Mouse (Mus musculus) heart, embryonic 10.5 days (tissue): ENCODE results near the gene Gm20388. TPM values are rescaled to one million over a fixed set of nuclear protein-coding genes. Genes with fewer than 3 reads are reported as not detected.

Experiments
- DNase-seq: peaks from one replicate; pipeline ENCODE4 v3.0.0-alpha.2; 2017; ENCODE audit warnings: low spot score
- H3K27ac ChIP-seq: fragments of 300-500 bp; sonication (generic); 2 replicates; pipeline ENCODE4 v1.5.1; 2016; ENCODE audit warnings: mild to moderate bottlenecking
- H3K27me3 ChIP-seq: fragments of 300-500 bp; sonication (generic); 2 replicates; pipeline ENCODE4 v1.6.1; 2016; ENCODE audit warnings: mild to moderate bottlenecking; ENCODE audit not compliant: poor library complexity, insufficient read depth, severe bottlenecking
- H3K36me3 ChIP-seq: fragments of 300-500 bp; sonication (generic); 2 replicates; pipeline ENCODE4 v1.6.1; 2016; ENCODE audit warnings: mild to moderate bottlenecking, moderate library complexity
- H3K4me1 ChIP-seq: fragments of 300-500 bp; sonication (generic); 2 replicates; pipeline ENCODE4 v1.6.1; 2016; ENCODE audit warnings: mild to moderate bottlenecking
- H3K4me3 ChIP-seq: fragments of 300-500 bp; sonication (generic); 2 replicates; pipeline ENCODE4 v1.5.1; 2016; ENCODE audit warnings: mild to moderate bottlenecking, moderate library complexity
- H3K9me3 ChIP-seq: fragments of 300-500 bp; sonication (generic); 2 replicates; pipeline ENCODE4 v1.6.1; 2016; ENCODE audit warnings: mild to moderate bottlenecking, moderate library complexity
- WGBS: fragments of 180-500 bp; shearing (Covaris S2); methylation state at CpG from one replicate; pipeline ENCODE4 v1.1.7; 2016; 5-methylcytosine and 5-hydroxymethylcytosine counted together
- polyA plus RNA-seq: library from polyadenylated mRNA; unstranded; fragments of >200 nt; fragmentation: Nextera tagmentation; extraction: Ambion mirVana; gene quantifications from 2 replicates; pipeline ENCODE4 v1.2.1, GENCODE M21; 2016

Gene Gm20388
- polyA plus RNA-seq, 1 experiment from 2014 or later: 4.5 TPM

GRCm38 (mm10) chr8:121926266-121926665, 2015.6 kb downstream of the Gm20388 start:
- Histone ChIP-seq H3K27me3 (peaks cover 5% of the 10 kb centered on the region; the same call in 1 of the 2 replicates), H3K27ac (no peak overlapping the region), H3K4me1 (peaks cover 4% of the 10 kb centered on the region; the same call in 1 of the 2 replicates), H3K36me3 (no peaks in the 10 kb centered on the region), H3K9me3 (no peaks in the 10 kb centered on the region), H3K4me3 (no peak overlapping the region)
- no peak for DNase-seq
- WGBS: 63% methylated on average over 8 of the region's 8 CpGs

DNA sequence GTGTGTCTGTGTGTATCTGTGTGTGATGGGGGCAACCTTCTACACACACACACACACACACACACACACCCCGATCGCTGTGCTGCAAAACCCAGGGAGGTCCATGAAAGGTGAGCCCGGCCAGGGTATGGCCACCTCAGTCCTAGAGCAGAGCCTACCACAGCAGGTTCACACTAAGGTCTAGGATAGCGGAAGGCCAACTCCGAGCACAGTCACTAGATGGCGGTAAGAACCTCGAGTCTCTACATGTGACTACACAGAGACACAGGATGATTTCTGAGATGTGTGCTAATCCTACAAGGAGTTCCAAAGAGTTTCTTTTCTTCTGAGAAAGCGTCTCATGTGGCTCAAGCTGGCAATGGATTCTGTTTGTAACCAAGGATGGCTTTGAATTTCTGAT, 2016.7 kb downstream of the Gm20388 start:
- WGBS: 33% methylated on average over 8 of the region's 8 CpGs
- Histone ChIP-seq H3K4me1 (no peaks in the 10 kb centered on the region), H3K27me3 (0 out of 2 replicates have a peak, but pooled peaks cover 5% of the 10 kb centered on the region), H3K36me3 (no peaks in the 10 kb centered on the region), H3K4me3 (no peak overlapping the region), H3K27ac (no peak overlapping the region), H3K9me3 (no peaks in the 10 kb centered on the region)
- DNase-seq: peak; percentile 79

GRCm38 (mm10) chr8:121930047-121930446, 2019.4 kb downstream of the Gm20388 start:
- Histone ChIP-seq H3K4me1 (peaks cover 8% of the 10 kb centered on the region), H3K4me3 (no peak overlapping the region), H3K9me3 (no peaks in the 10 kb centered on the region), H3K27me3 (0 out of 2 replicates have a peak, but pooled peaks cover 5% of the 10 kb centered on the region), H3K36me3 (no peaks in the 10 kb centered on the region), H3K27ac (no peak overlapping the region)
- DNase-seq: no peak
- 72% methylated on average over 4 of the region's 4 CpGs for WGBS

GRCm38 (mm10) chr8:121931571-121931970, 2020.9 kb downstream of the Gm20388 start:
- H3K9me3 ChIP-seq: no peaks in the 10 kb centered on the region
- WGBS: 74% methylated on average over 7 of the region's 7 CpGs
- peaks cover 20% of the 10 kb centered on the region for H3K4me1 ChIP-seq
- H3K27ac ChIP-seq: no peak overlapping the region
- H3K36me3 ChIP-seq: no peaks in the 10 kb centered on the region
- H3K4me3 ChIP-seq: no peak overlapping the region
- DNase-seq: no peak
- H3K27me3 ChIP-seq: 0 out of 2 replicates have a peak, but pooled peaks cover 4% of the 10 kb centered on the region

DNA sequence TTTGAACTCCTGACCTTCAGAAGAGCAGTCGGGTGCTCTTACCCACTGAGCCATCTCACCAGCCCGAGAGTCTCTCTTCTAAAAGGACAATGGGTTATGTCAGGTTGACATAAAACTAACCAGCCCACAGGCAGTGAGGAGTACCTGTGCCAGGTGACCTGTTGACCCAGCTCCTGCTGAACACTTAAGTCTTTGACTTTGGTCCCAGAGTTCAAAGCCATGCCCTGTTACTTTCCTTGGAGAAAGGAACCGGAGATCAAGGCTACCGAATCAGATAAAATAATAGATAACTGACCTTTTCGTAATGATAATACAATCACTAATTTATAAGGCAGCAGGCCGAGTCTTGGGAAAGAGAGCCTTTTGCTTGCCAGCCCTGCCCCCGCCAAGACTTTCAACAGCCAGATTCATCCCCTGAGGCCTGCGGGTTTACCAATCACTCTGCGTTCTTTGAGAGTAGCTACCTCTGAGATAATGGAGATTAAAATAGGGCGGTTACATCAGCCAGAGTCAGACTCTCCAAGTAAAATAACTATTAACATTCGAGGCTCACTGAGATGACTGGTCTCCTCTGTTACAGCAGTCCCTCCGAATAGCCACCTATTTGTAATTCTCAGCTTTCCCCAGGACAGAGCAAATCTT, 2021.5 kb downstream of the Gm20388 start:
- Histone ChIP-seq H3K36me3 (no peaks in the 10 kb centered on the region), H3K27me3 (no peaks in the 10 kb centered on the region), H3K4me3 (no peak overlapping the region), H3K4me1 (peaks cover 23% of the 10 kb centered on the region), H3K27ac (no peak overlapping the region), H3K9me3 (no peaks in the 10 kb centered on the region)
- WGBS: 68% methylated on average over 12 of the region's 12 CpGs
- no peak for DNase-seq

- H3K4me3 ChIP-seq: no peak overlapping the region
- no peaks in the 10 kb centered on the region for H3K27me3 ChIP-seq
- no peak for DNase-seq
- no peak overlapping the region for H3K27ac ChIP-seq
- 79% methylated on average over 14 of the region's 14 CpGs for WGBS
- H3K36me3 ChIP-seq: no peaks in the 10 kb centered on the region
- H3K9me3 ChIP-seq: no peaks in the 10 kb centered on the region
- H3K4me1 ChIP-seq: peaks cover 23% of the 10 kb centered on the region
Measured at GRCm38 (mm10) chr8:121932668-121933520, 2022.3 kb downstream of the Gm20388 start.

GRCm38 (mm10) chr8:121934506-121934905, 2023.9 kb downstream of the Gm20388 start:
- H3K36me3 ChIP-seq: no peaks in the 10 kb centered on the region
- peaks cover 23% of the 10 kb centered on the region for H3K4me1 ChIP-seq
- H3K27me3 ChIP-seq: no peaks in the 10 kb centered on the region
- WGBS: 37% methylated on average over 4 of the region's 4 CpGs
- no peak overlapping the region for H3K27ac ChIP-seq
- DNase-seq: no peak
- no peak overlapping the region for H3K4me3 ChIP-seq
- H3K9me3 ChIP-seq: no peaks in the 10 kb centered on the region

DNA sequence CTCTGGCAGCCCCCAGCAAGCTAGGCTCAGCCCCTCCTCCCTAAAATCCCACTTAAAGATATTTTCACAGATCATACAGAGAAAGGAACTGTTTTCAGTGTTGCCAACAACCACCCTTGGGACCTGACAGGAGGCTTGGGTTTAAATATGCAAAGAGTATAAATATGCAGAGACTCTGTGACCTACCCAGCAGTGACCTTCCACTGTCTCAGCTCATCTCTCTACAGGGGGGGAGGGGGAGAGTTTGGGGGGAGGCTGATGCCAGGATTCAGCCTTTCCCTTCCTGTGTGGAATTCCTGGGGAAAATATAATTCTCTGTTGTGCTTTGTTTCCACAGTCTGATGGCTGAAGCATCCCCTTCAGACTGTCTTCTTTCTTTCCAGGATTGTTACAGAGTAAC, 2024.3 kb downstream of the Gm20388 start:
- Histone ChIP-seq H3K27me3 (no peaks in the 10 kb centered on the region), H3K4me1 (peaks cover 23% of the 10 kb centered on the region), H3K9me3 (no peaks in the 10 kb centered on the region), H3K27ac (no peak overlapping the region), H3K36me3 (no peaks in the 10 kb centered on the region), H3K4me3 (no peak overlapping the region)
- no peak for DNase-seq

GRCm38 (mm10) chr8:121935341-121936294, 2025.0 kb downstream of the Gm20388 start:
- H3K4me3 ChIP-seq: no peak overlapping the region
- no peaks in the 10 kb centered on the region for H3K27me3 ChIP-seq
- peaks cover 23% of the 10 kb centered on the region for H3K4me1 ChIP-seq
- H3K9me3 ChIP-seq: no peaks in the 10 kb centered on the region
- no peaks in the 10 kb centered on the region for H3K36me3 ChIP-seq
- no peak for DNase-seq
- H3K27ac ChIP-seq: no peak overlapping the region
- WGBS: 59% methylated on average over 12 of the region's 12 CpGs

GRCm38 (mm10) chr8:121936391-121936790, 2025.8 kb downstream of the Gm20388 start:
- Histone ChIP-seq H3K27me3 (no peaks in the 10 kb centered on the region), H3K4me3 (no peak overlapping the region), H3K9me3 (no peaks in the 10 kb centered on the region), H3K4me1 (peaks cover 23% of the 10 kb centered on the region), H3K36me3 (no peaks in the 10 kb centered on the region), H3K27ac (no peak overlapping the region)
- DNase-seq: no peak
- 73% methylated on average over 14 of the region's 14 CpGs for WGBS

DNA sequence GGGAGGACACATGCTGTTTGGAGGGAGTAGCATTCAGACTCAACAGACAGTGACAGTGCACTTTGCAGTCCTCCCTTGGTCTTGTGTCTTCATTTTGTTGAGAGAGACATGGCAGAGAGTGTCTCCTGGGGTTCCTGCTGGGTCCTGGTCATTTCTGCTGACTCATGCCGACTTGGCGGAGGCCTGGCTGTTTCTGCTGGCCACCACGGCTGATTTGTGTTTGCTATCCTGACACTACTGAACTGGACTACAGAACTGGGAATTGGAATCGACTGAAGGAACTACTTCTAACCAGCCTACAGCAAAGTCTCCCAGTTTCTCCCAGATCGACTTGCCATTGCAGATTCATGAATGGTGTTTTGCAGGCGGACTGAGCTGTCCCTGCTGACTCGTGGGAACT, 2028.1 kb downstream of the Gm20388 start:
- DNase-seq: no peak
- no peak overlapping the region for H3K27ac ChIP-seq
- WGBS: 80% methylated on average over 7 of the region's 7 CpGs
- no peak overlapping the region for H3K4me3 ChIP-seq
- peaks cover 23% of the 10 kb centered on the region for H3K4me1 ChIP-seq
- H3K27me3 ChIP-seq: no peaks in the 10 kb centered on the region
- H3K9me3 ChIP-seq: no peaks in the 10 kb centered on the region
- no peaks in the 10 kb centered on the region for H3K36me3 ChIP-seq

- no peaks in the 10 kb centered on the region for H3K36me3 ChIP-seq
- no peak for DNase-seq
- no peak overlapping the region for H3K27ac ChIP-seq
- H3K27me3 ChIP-seq: no peaks in the 10 kb centered on the region; the same call in 1 of the 2 replicates
- H3K4me3 ChIP-seq: no peak overlapping the region
- 36% methylated on average over 2 of the region's 2 CpGs for WGBS
- H3K9me3 ChIP-seq: no peaks in the 10 kb centered on the region
- peaks cover 16% of the 10 kb centered on the region for H3K4me1 ChIP-seq
Measured at GRCm38 (mm10) chr8:121943057-121943540, 2032.5 kb downstream of the Gm20388 start.
